Mouse (Mus musculus) kidney, adult 10 weeks (tissue): ENCODE results near the gene D430041D05Rik. TPM values are rescaled to one million over a fixed set of nuclear protein-coding genes. Genes with fewer than 3 reads are reported as not detected.

Experiments used
- polyA plus RNA-seq: library from polyadenylated mRNA; stranded (reverse); fragments of 350-450 nt; fragmentation: Illumina TruSeq; extraction: RNeasy Lipid Tissue Mini Kit (QIAGEN cat#74804); gene quantifications from one replicate; pipeline ENCODE4 v1.2.3, GENCODE M21; 2014; ENCODE audit warnings: low read depth, low replicate concordance

Gene D430041D05Rik
- polyA plus RNA-seq: 0.16 TPM

DNA sequence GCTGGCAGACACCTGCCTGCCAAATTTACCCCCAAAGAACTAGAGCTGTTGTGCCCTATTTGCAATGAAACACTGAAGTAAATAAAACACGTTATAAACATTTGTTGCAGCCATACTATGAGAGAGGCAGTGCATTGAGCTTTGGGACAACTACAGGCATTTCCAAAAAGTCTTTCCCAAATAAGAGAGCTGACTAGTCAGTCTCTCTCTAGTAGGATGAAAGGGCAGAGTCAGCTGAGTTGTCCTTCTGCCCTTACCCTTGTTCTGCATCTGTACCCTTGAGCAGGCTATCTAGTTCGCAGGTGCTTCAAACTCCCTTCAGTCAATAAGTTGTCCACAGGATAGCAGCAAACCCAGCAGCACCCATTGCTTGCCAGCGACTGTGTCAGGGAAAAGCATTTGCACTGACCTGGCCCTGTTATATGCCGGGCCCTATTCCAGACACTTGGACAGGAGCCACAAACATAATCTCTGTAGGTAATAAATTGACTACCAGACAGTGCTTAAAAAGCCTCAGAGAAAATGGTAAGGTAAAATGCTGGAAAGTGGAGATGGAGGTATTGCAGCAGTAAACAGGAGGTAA is at the start of gene D430041D05Rik:
Gene D430041D05Rik, minus strand, starts transcription at position 51 of the 583 bp plus-strand sequence.

DNA sequence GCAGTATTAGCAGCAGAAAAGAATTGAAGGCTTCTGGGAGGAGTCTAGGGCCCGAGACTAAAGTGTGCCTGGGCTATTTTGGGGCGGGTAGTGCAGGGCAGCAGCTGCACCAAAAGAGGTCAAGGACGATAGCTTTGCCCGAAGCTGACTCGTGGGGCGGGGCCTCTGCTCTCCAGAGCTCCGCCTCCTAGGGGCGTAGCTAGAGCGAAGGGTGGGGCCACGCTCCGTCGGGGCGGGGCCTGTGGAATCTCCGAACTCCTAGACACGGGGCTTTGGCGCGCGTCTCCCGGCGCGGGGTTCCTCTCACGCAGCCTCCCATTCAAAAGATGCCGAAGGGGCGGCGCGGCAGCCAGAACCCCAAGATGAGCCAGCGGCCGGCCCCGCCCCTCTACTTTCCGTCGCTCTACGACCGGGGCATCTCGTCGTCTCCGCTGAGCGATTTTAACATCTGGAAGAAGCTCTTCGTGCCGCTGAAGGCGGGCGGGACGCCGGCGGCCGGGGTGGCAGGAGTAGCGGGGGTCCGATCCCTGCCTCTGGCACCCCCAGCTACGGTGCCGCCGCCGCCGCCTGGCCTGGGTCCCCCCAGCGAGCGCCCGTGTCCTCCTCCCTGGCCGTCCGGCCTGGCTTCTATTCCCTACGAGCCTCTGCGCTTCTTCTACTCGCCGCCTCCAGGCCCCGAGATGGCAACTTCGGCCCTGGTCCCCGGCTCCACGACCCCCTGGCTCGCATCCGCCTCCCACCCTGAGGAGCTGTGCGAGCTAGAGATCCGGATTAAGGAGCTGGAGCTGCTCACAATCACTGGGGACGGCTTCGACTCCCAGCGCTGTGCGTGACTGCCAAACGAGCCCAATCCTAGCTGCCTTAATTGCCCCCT is 288.1 kb downstream of the D430041D05Rik start, which contains the start of gene A930018P22Rik:
Gene A930018P22Rik, plus strand, starts transcription at position 265 of the 874 bp plus-strand sequence.

DNA sequence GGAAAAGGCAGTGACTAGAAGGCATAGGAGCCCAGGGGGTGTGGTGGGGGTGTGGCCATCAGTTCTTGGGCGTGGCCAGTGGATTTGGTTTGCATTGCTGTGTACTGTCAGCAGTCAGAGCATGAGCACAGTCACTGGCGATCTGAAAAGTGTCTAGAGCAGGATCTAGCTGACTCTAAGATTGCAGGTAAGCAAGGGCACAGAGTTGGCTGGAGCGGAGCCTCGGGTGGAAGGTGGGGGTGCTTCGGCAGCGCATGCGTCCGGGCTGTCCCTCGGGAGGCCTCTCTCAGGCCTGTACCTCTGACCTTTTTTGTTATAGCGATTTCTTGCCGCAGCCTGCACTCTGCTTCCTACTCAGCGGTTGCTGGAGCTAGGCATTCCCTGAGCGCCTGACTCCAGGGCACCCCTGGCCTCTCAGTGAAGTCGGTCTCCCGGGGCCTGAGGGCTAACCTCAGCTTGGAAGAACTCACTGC is 315.0 kb downstream of the D430041D05Rik start, which contains the start of gene Cd59a:
Gene Cd59a, plus strand, starts transcription at position 61 of the 473 bp plus-strand sequence.

Other genes starting within 250 kb of the D430041D05Rik start
- gene Hipk3, start 83.4 kb upstream of the D430041D05Rik start, polyA plus RNA-seq: 115 TPM
- gene Cstf3, start 179.5 kb upstream of the D430041D05Rik start, polyA plus RNA-seq: 39.0 TPM